Mouse (Mus musculus) kidney, postnatal 10 days (tissue): Measurements from ENCODE around the gene Stt3b.

Experiments used
- DNase-seq: peaks from one replicate; pipeline ENCODE4 v3.0.0; 2021; ENCODE audit warnings: mixed read lengths

Gene Stt3b

GRCm38 (mm10) chr9:115260464-115260863 is 49.8 kb downstream of the Stt3b start:
- DNase-seq, result no peak

- no peak for DNase-seq
Measured at GRCm38 (mm10) chr9:115259866-115260265, 50.4 kb downstream of the Stt3b start.

GRCm38 (mm10) chr9:115257733-115258286 is 52.4 kb downstream of the Stt3b start:
- DNase-seq, result no peak

GRCm38 (mm10) chr9:115249145-115249544 is 61.1 kb downstream of the Stt3b start:
- DNase-seq, result no peak

- no peak for DNase-seq
Measured at GRCm38 (mm10) chr9:115245092-115245491, 65.1 kb downstream of the Stt3b start.

- no peak for DNase-seq
Measured at GRCm38 (mm10) chr9:115243630-115244029, 66.6 kb downstream of the Stt3b start.

GRCm38 (mm10) chr9:115239861-115240260 is 70.4 kb downstream of the Stt3b start:
- no peak for DNase-seq

- no peak for DNase-seq
Measured at GRCm38 (mm10) chr9:115237943-115238342, 72.3 kb downstream of the Stt3b start.

- DNase-seq, result no peak
Measured at GRCm38 (mm10) chr9:115236352-115236841, 73.8 kb downstream of the Stt3b start.

GRCm38 (mm10) chr9:115234561-115234960 is 75.7 kb downstream of the Stt3b start:
- no peak for DNase-seq

- no peak for DNase-seq
Measured at GRCm38 (mm10) chr9:115233721-115234120, 76.5 kb downstream of the Stt3b start.

GRCm38 (mm10) chr9:115231476-115231875 is 78.7 kb downstream of the Stt3b start:
- no peak for DNase-seq

GRCm38 (mm10) chr9:115230141-115230540 is 80.1 kb downstream of the Stt3b start:
- DNase-seq, result no peak

GRCm38 (mm10) chr9:115229676-115230075 is 80.5 kb downstream of the Stt3b start:
- no peak for DNase-seq

GRCm38 (mm10) chr9:115229145-115229544 is 81.1 kb downstream of the Stt3b start:
- DNase-seq, result no peak

GRCm38 (mm10) chr9:115224744-115225354 is 85.4 kb downstream of the Stt3b start:
- no peak for DNase-seq

- no peak for DNase-seq
Measured at GRCm38 (mm10) chr9:115221265-115221664, 89.0 kb downstream of the Stt3b start.

- DNase-seq, result peak; percentile 22
Measured at GRCm38 (mm10) chr9:115220466-115220865, 89.8 kb downstream of the Stt3b start.

GRCm38 (mm10) chr9:115217984-115218383 is 92.2 kb downstream of the Stt3b start:
- no peak for DNase-seq

- peak; percentile 69 for DNase-seq
Measured at GRCm38 (mm10) chr9:115215830-115216701, 94.2 kb downstream of the Stt3b start.

GRCm38 (mm10) chr9:115214572-115215571 is 95.3 kb downstream of the Stt3b start:
- peak; percentile 32 for DNase-seq

GRCm38 (mm10) chr9:115213755-115214264 is 96.4 kb downstream of the Stt3b start:
- DNase-seq, result no peak
